Mouse (Mus musculus): Measurements from ENCODE around the gene Adpgk. TPM values are rescaled to one million over a fixed set of nuclear protein-coding genes. Genes with fewer than 3 reads are reported as not detected.

The Adpgk gene
- 15.6 TPM for polyA plus RNA-seq (2014; fragmentation: Illumina TruSeq; extraction: RNeasy Lipid Tissue Mini Kit (QIAGEN cat#74804); ENCODE audit: low read depth, low replicate concordance)

DNA sequence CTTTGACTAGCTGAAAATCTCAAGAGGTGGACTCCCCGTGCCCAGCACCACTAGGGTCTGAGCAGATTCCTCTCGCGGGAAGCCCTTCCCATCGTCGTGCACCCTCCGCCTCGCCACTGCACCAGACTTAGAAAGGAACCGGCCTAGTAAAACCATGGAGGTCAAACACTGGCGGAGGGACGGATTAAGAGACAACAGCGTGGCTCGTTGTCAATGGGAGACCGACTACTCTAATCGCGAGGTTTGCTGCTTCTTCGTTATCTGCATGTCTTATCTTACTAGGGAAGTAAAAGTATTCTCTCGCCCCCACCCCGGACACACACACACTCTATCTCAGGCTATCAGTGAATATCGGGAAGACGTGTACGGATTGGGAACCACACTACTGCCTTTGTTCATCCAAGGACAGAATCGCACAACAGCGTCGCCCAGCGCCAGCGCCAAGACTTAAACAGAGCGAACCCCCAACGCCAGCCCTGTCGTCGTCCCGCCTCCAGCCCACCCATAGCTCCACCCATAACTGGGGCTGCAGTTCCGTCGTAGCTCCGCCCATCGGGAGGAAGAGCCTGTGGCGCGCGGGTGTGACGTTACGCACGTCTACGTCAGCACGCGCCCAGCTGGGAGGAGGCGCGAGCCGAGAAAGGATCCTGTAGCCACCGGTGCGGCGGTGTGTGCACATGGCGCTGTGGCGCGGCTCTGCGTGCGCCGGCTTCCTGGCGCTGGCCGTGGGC, at the start of gene Adpgk:
Adpgk (plus strand) TSS at position 602 of the 731 bp plus-strand sequence.

DNA sequence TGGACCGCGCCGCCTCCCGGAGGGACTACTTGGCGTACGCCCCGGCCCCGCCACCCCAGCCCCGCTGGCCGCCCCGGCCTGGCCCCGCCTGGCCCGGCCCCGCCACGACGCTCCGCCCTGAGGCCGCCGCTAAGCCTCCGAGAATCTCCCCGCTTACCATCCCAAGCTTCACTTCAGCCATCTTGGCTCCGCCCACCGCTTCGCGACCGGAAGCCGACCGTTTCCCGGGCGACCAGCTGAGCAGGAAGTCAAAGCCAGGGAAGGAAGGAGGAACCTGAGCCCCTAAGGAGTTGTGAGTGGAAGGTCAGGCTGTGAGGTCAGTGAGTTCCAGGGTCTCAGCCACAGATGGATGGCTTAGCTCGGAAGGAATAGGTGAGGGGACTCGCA, 61.9 kb downstream of the Adpgk start, which contains the start of gene Bbs4:
Bbs4 (minus strand) TSS at position 256 of the 387 bp plus-strand sequence.

Other genes starting within 250 kb of the Adpgk start
- 22.1 TPM for gene Bbs4, start 62.0 kb downstream of the Adpgk start, polyA plus RNA-seq (2014; fragmentation: Illumina TruSeq; extraction: RNeasy Lipid Tissue Mini Kit (QIAGEN cat#74804); ENCODE audit: low read depth, low replicate concordance)
- 88.3 TPM for gene Arih1, start 195.1 kb downstream of the Adpgk start, polyA plus RNA-seq (2014; fragmentation: Illumina TruSeq; extraction: RNeasy Lipid Tissue Mini Kit (QIAGEN cat#74804); ENCODE audit: low read depth, low replicate concordance)
- 18.2 TPM for gene Hexa, start 248.0 kb downstream of the Adpgk start, polyA plus RNA-seq (2014; fragmentation: Illumina TruSeq; extraction: RNeasy Lipid Tissue Mini Kit (QIAGEN cat#74804); ENCODE audit: low read depth, low replicate concordance)
- not detected for gene Tmem202, start 248.3 kb downstream of the Adpgk start, polyA plus RNA-seq (2014; fragmentation: Illumina TruSeq; extraction: RNeasy Lipid Tissue Mini Kit (QIAGEN cat#74804); ENCODE audit: low read depth, low replicate concordance)